Mouse (Mus musculus) lung, adult 2 months (tissue): ENCODE results near the gene 1810009A15Rik. TPM values are rescaled to one million over a fixed set of nuclear protein-coding genes. Genes with fewer than 3 reads are reported as not detected.

Source experiments
- DNase-seq: peaks from one replicate; pipeline ENCODE4 v3.0.0; 2022
- H3K4me1 ChIP-seq: fragments of 200-500 bp; 2 replicates; pipeline ENCODE4 v1.6.1; 2011; ENCODE audit warnings: low read length; ENCODE audit not compliant: control insufficient read depth, insufficient read depth
- H3K4me3 ChIP-seq: fragments of 200-500 bp; replicated peaks from 2 replicates; pipeline ENCODE3; 2011; ENCODE audit warnings: low read depth, mild to moderate bottlenecking, control low read depth, low read length; ENCODE audit errors: extremely low read depth
- CTCF ChIP-seq: fragments of 200-500 bp; IDR thresholded peaks from 2 replicates; pipeline ENCODE4 v1.5.1; 2011; ENCODE audit warnings: mild to moderate bottlenecking, low read length, control low read depth; ENCODE audit not compliant: insufficient read depth
- POLR2A ChIP-seq: fragments of 200-500 bp; IDR thresholded peaks from 2 replicates; pipeline ENCODE4 v1.6.1; 2011; ENCODE audit warnings: low read depth, mild to moderate bottlenecking, control low read depth, low read length, borderline replicate concordance; ENCODE audit errors: extremely low read depth
- WGBS: fragments of 180-500 bp; shearing (Covaris S2); methylation state at CpG from one replicate; pipeline ENCODE4 v1.1.7; 2018; 5-methylcytosine and 5-hydroxymethylcytosine counted together
- polyA plus RNA-seq: library from polyadenylated mRNA; depleted of rRNA; stranded (reverse); fragments of >200 nt; gene quantifications from 2 replicates; pipeline ENCODE4 v1.2.3, GENCODE M21; 2012; rRNA removed

Gene 1810009A15Rik
- polyA plus RNA-seq, 1 experiment, result 15.4 TPM

- H3K4me3 ChIP-seq, result no peak overlapping the region
- WGBS, result 85% methylated on average over 2 of the region's 2 CpGs
Measured at GRCm38 (mm10) chr19:8936736-8937135, 48.1 kb downstream of the 1810009A15Rik start.

More at GRCm38 (mm10) chr19:8936736-8937135, 48.1 kb downstream of the 1810009A15Rik start:
- TF ChIP-seq CTCF (no peak), POLR2A (no peak)
- peaks cover 6% of the 10 kb centered on the region for H3K4me1 ChIP-seq
- DNase-seq, result no peak

Other genes with a start within 250 kb of the 1810009A15Rik start
- 0.89 and 1.7 TPM in 2 replicates for gene Chrm1, start 225.1 kb upstream of the 1810009A15Rik start, polyA plus RNA-seq
- gene Slc3a2, start 165.5 kb upstream of the 1810009A15Rik start, polyA plus RNA-seq, result 263 and 265 TPM in 2 replicates
- gene Wdr74, start 153.0 kb upstream of the 1810009A15Rik start, polyA plus RNA-seq, result 19.5 and 21.3 TPM in 2 replicates
- not detected in 2 replicates for gene 1700092M07Rik, start 148.1 kb upstream of the 1810009A15Rik start, polyA plus RNA-seq
- 79.0 and 88.0 TPM in 2 replicates for gene Stx5a, start 147.4 kb upstream of the 1810009A15Rik start, polyA plus RNA-seq
- 61.4 and 85.3 TPM in 2 replicates for gene Nxf1, start 131.8 kb upstream of the 1810009A15Rik start, polyA plus RNA-seq
- 188 and 217 TPM in 2 replicates for gene Tmem223, start 117.9 kb upstream of the 1810009A15Rik start, polyA plus RNA-seq
- gene Tmem179b, start 114.4 kb upstream of the 1810009A15Rik start, polyA plus RNA-seq, result 88.7 and 103 TPM in 2 replicates
- gene Taf6l, start 102.4 kb upstream of the 1810009A15Rik start, polyA plus RNA-seq, result 8.6 and 9.0 TPM in 2 replicates
- 26.2 and 42.5 TPM in 2 replicates for gene Polr2g, start 90.3 kb upstream of the 1810009A15Rik start, polyA plus RNA-seq
- gene Zbtb3, start 86.3 kb upstream of the 1810009A15Rik start, polyA plus RNA-seq, result 1.9 and 2.3 TPM in 2 replicates
- 8.5 and 12.8 TPM in 2 replicates for gene Ttc9c, start 69.5 kb upstream of the 1810009A15Rik start, polyA plus RNA-seq
- gene Hnrnpul2, start 68.8 kb upstream of the 1810009A15Rik start, polyA plus RNA-seq, result 25.4 and 28.0 TPM in 2 replicates
- gene AC129217.1, start 59.1 kb upstream of the 1810009A15Rik start, polyA plus RNA-seq, result not detected in 2 replicates
- gene Bscl2, start 51.4 kb upstream of the 1810009A15Rik start, polyA plus RNA-seq, result 140 and 164 TPM in 2 replicates
- gene Gng3, start 49.7 kb upstream of the 1810009A15Rik start, polyA plus RNA-seq, result 0.11 and 0.19 TPM in 2 replicates
- gene Lrrn4cl, start 38.1 kb upstream of the 1810009A15Rik start, polyA plus RNA-seq, result 2.1 and 3.4 TPM in 2 replicates
- 84.2 and 101 TPM in 2 replicates for gene Ubxn1, start 17.4 kb upstream of the 1810009A15Rik start, polyA plus RNA-seq
- 26.2 and 37.6 TPM in 2 replicates for gene Uqcc3, start 7.9 kb upstream of the 1810009A15Rik start, polyA plus RNA-seq
- gene Lbhd1, start 5.1 kb upstream of the 1810009A15Rik start, polyA plus RNA-seq, result 0.58 and 1.7 TPM in 2 replicates
- not detected in 2 replicates for gene Gm49403, start 4.9 kb upstream of the 1810009A15Rik start, polyA plus RNA-seq
- not detected in 2 replicates for gene Gm49416, start 73 bp downstream of the 1810009A15Rik start, polyA plus RNA-seq
- 18.5 and 22.2 TPM in 2 replicates for gene Ints5, start 4.2 kb downstream of the 1810009A15Rik start, polyA plus RNA-seq
- gene Ganab, start 9.2 kb downstream of the 1810009A15Rik start, polyA plus RNA-seq, result 83.8 and 124 TPM in 2 replicates
- gene B3gat3, start 31.5 kb downstream of the 1810009A15Rik start, polyA plus RNA-seq, result 92.3 and 107 TPM in 2 replicates
- gene Rom1, start 40.5 kb downstream of the 1810009A15Rik start, polyA plus RNA-seq, result 11.3 and 14.1 TPM in 2 replicates
- gene Eml3, start 40.7 kb downstream of the 1810009A15Rik start, polyA plus RNA-seq, result 50.5 and 65.5 TPM in 2 replicates
- gene Mta2, start 53.0 kb downstream of the 1810009A15Rik start, polyA plus RNA-seq, result 20.0 and 26.9 TPM in 2 replicates
- gene Tut1, start 65.0 kb downstream of the 1810009A15Rik start, polyA plus RNA-seq, result 14.9 and 17.9 TPM in 2 replicates
- gene Eef1g, start 78.2 kb downstream of the 1810009A15Rik start, polyA plus RNA-seq, result 121 and 206 TPM in 2 replicates
- gene Ahnak, start 100.4 kb downstream of the 1810009A15Rik start, polyA plus RNA-seq, result 56.3 and 84.7 TPM in 2 replicates
- gene Scgb1a1, start 199.1 kb downstream of the 1810009A15Rik start, polyA plus RNA-seq, result 138,577 and 142,361 TPM in 2 replicates
- gene Asrgl1, start 246.8 kb downstream of the 1810009A15Rik start, polyA plus RNA-seq, result 1.4 and 2.2 TPM in 2 replicates